Mouse (Mus musculus) spleen, adult 2 months (tissue): Measurements from ENCODE around the gene Dhx36. TPM values are rescaled to one million over a fixed set of nuclear protein-coding genes. Genes with fewer than 3 reads are reported as not detected.

Experiments used
- DNase-seq, 2 experiments: peaks; one replicate each; pipeline versions ENCODE4 v3.0.0 to v3.0.0-alpha.2; 2012 to 2021; ENCODE audit warnings: low spot score in 2 of 2, low read depth in 1 of 2
- H3K27ac ChIP-seq: fragments of 200-500 bp; 2 replicates; pipeline ENCODE4 v1.5.1; 2012; ENCODE audit warnings: low read length, inconsistent platforms; ENCODE audit not compliant: insufficient read depth
- H3K27me3 ChIP-seq: fragments of 200-500 bp; 2 replicates; pipeline ENCODE4 v1.6.1; 2012; ENCODE audit warnings: mild to moderate bottlenecking, moderate library complexity, low read length, inconsistent platforms; ENCODE audit not compliant: control insufficient read depth, insufficient read depth
- H3K36me3 ChIP-seq: fragments of 200-500 bp; 2 replicates; pipeline ENCODE4 v1.6.1; 2012; ENCODE audit warnings: mild to moderate bottlenecking, low read length, inconsistent platforms; ENCODE audit not compliant: control insufficient read depth, insufficient read depth
- H3K4me1 ChIP-seq: fragments of 200-500 bp; 2 replicates; pipeline ENCODE4 v1.6.1; 2011; ENCODE audit warnings: inconsistent platforms; ENCODE audit not compliant: control insufficient read depth, insufficient read depth, insufficient read length
- H3K4me3 ChIP-seq: fragments of 200-500 bp; 2 replicates; pipeline ENCODE4 v1.5.1; 2011; ENCODE audit warnings: mild to moderate bottlenecking, inconsistent platforms; ENCODE audit not compliant: insufficient read depth, insufficient read length; ENCODE audit errors: extremely low read depth
- CTCF ChIP-seq: fragments of 200-500 bp; IDR thresholded peaks from 2 replicates; pipeline ENCODE4 v1.5.1; 2011; ENCODE audit warnings: mild to moderate bottlenecking, inconsistent platforms; ENCODE audit not compliant: insufficient read depth, insufficient read length, insufficient replicate concordance; ENCODE audit errors: extremely low read depth
- POLR2A ChIP-seq: fragments of 200-500 bp; IDR thresholded peaks from 2 replicates; pipeline ENCODE4 v1.6.1; 2011; ENCODE audit warnings: low read depth, low read length, inconsistent platforms
- WGBS: fragments of 180-500 bp; shearing (Covaris S2); methylation state at CpG from one replicate; pipeline ENCODE4 v1.1.7; 2018; 5-methylcytosine and 5-hydroxymethylcytosine counted together
- polyA plus RNA-seq: library from polyadenylated mRNA; depleted of rRNA; stranded (reverse); fragments of >200 nt; gene quantifications from 2 replicates; pipeline ENCODE4 v1.2.3, GENCODE M21; 2012

Dhx36 gene
- polyA plus RNA-seq, 1 experiment: 3.3 TPM

DNA sequence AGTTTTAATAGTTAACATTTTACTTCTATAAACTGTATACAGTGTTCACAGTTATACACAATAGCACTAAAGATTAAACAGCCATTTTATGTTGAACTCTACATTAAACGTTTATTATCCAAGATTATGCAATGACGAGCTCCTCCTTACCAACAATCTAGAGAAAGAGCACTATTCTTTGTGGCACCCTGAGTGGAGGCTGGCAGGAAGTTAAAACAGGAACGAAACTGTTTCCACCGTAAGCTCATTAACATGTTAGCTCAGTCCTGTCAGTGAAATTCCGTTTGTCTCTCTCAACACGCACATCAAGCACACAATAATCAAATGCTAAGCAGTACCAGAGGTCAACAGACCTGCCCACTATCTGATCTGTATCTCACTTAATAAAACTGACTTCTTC, 14.2 kb downstream of the Dhx36 start:
- TF ChIP-seq CTCF: no peak
- no peaks in the 10 kb centered on the region for H3K4me1 ChIP-seq
- WGBS: 40% methylated on average over 6 of the region's 6 CpGs
- no peak for DNase-seq
- no peak overlapping the region for H3K4me3 ChIP-seq
- H3K27ac ChIP-seq: no peak overlapping the region
- H3K27me3 ChIP-seq: no peaks in the 10 kb centered on the region
- peaks cover 30% of the 10 kb centered on the region for H3K36me3 ChIP-seq

DNA sequence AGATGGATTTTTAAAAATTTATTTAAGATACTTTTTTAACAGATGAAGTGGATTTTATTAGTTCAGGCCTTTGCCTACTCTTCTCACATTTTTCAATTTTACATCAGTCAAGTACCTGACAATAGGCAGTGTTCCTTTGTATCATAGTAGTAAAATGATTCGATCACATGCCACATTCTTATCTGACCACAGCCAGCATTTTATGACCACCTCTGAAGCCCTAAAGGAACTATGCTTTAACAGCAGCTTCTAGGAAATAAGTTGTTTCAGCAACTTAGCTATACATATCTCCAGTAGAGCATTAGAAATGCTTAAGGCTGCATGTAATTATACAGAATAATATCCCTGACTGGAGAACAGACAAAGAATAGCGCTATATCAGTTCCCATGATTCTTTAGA, 22.5 kb downstream of the Dhx36 start:
- peaks cover 27% of the 10 kb centered on the region for H3K36me3 ChIP-seq
- H3K27ac ChIP-seq: no peak overlapping the region
- no peaks in the 10 kb centered on the region for H3K4me1 ChIP-seq
- no peak for DNase-seq
- H3K27me3 ChIP-seq: no peaks in the 10 kb centered on the region
- TF ChIP-seq CTCF (no peak), POLR2A (no peak)
- 86% methylated on average over 2 of the region's 2 CpGs for WGBS
- H3K4me3 ChIP-seq: no peak overlapping the region

DNA sequence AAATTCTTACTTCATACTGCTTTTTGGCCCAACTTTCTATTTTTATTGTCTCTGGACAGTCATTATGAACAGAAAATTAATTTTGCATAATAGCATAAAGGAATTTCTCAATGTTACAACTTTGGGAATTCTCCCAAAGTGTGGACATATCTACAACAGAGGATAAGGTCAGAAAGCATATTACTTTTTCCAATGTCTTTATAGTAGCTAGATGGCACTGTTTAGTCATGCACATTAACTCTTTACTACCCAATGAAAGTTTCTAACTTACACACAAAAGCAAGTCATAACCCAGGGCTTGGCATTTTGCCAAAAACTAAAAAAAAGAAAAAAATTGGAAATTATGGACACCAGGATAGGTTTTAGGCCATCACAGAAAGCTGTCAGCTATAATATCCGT, 36.6 kb downstream of the Dhx36 start:
- TF ChIP-seq CTCF: no peak
- no peak for TF ChIP-seq POLR2A
- H3K36me3 ChIP-seq: peaks cover 39% of the 10 kb centered on the region
- no peaks in the 10 kb centered on the region for H3K4me1 ChIP-seq
- no peak overlapping the region for H3K4me3 ChIP-seq
- no peaks in the 10 kb centered on the region for H3K27me3 ChIP-seq
- 93% methylated on average over 1 of the region's 1 CpGs for WGBS
- no peak overlapping the region for H3K27ac ChIP-seq
- DNase-seq: no peak

DNA sequence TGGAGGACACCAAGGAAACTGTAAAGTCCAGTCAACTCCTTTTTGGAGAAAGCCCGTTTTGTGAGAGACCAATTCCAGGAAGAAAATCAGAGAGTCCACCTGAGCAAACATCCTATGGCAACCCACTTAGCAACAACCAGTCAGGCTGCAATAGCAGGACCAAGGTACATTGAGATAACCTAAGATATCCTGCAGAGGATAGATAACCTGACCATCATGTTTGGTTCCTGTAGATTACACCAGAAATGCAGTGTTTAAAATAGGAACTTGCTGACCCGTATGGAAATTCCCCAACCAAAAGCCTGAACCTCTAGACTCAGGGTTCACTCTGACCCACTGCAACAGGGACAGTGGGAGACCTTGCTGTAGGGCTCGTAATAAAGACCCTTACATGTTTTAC, 42.5 kb downstream of the Dhx36 start:
- 82% methylated on average over 3 of the region's 3 CpGs for WGBS
- Histone ChIP-seq H3K27ac (no peak overlapping the region), H3K36me3 (peaks cover 23% of the 10 kb centered on the region), H3K4me3 (no peak overlapping the region), H3K4me1 (no peaks in the 10 kb centered on the region), H3K27me3 (no peaks in the 10 kb centered on the region)
- TF ChIP-seq CTCF: no peak
- no peak for TF ChIP-seq POLR2A
- no peak for DNase-seq

DNA sequence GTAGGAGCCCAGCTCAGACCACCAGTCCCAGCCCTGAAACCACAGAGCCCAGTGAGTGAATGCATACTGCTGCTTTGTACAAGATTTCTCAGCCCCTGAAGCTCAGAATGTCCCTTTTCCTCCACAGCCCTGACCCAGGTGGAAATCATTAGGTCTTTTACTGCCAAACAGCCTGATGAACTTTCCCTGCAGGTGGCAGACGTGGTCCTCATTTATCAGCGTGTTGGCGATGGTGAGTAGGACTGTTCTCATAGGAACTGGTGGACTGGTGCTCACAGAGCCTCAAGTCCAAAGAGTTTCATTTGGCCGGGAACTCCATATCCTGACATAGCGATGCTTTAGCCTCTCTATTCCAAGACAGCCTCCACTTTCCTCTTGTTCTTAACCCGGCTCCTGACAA, 47.3 kb downstream of the Dhx36 start:
- no peak for DNase-seq

DNA sequence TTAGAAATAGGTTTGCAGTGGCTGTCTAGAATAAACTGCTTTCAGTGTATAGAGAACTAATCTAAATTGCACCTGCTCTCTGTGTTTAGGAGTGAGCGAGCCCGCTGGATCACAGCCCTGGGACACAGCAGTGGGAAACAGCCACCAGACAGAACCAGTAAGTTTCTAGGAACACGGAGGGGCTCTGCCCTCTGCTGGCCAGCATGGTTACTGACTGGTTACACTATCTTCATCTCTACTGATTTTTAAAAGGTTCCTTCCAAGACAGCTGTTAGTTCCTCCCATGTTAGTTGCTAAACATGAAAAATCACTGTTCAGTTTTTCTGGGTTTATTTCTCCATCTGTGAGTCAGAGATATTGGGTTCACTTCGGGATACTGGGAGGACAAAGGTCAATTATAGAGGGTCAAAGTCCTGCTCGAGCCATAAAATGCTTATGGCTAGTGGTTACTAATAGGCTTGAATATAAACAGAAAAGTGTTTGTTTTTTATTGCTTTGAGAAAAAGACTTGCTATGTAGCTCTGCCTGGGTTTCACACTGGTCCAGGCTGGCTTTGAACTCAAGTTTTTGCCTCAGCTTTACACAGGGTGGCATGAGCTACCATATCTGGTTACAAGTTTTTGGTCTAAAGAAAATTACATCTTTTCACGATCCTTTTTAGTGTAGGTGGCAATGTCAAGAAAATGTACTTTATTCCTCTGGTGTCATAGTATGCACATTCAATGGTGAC, 48.4 kb downstream of the Dhx36 start:
- TF ChIP-seq CTCF (peak; percentile 33; the same call in 1 of the 2 replicates), POLR2A (no peak)
- peaks cover 5% of the 10 kb centered on the region; the same call in 1 of the 2 replicates for H3K36me3 ChIP-seq
- peak in 1 of 2 experiments; percentile 23 for DNase-seq
- WGBS: 51% methylated on average over 6 of the region's 6 CpGs
- no peak overlapping the region for H3K27ac ChIP-seq
- no peaks in the 10 kb centered on the region for H3K4me1 ChIP-seq
- no peaks in the 10 kb centered on the region for H3K27me3 ChIP-seq
- no peak overlapping the region for H3K4me3 ChIP-seq

More for the DNA sequence above, 47.3 kb downstream of the Dhx36 start:
- no peaks in the 10 kb centered on the region for H3K4me1 ChIP-seq
- no peaks in the 10 kb centered on the region for H3K27me3 ChIP-seq
- H3K36me3 ChIP-seq: peaks cover 8% of the 10 kb centered on the region; the same call in 1 of the 2 replicates
- H3K4me3 ChIP-seq: no peak overlapping the region
- no peak for TF ChIP-seq CTCF
- H3K27ac ChIP-seq: no peak overlapping the region
- WGBS: 90% methylated on average over 6 of the region's 6 CpGs

DNA sequence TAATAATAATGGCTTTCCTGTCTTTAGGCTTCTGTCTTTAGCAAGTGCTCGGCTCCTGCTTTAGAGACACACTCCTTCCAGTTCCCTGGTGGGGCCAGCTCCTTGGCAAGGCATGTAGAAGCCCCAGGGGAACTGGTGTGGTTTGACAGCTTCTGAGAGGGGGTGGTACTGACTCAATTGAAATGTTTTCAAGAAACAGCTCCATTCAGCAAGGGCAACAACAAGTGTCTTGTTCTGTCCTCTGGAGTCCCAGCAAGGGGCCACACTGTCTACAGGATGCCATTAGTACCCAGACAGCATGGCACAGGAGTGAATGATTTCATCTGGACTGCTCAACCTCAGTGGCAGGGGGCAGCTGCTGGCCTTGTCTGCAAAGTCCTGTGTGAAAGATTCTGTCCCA, 51.0 kb downstream of the Dhx36 start:
- Histone ChIP-seq H3K27ac (no peak overlapping the region), H3K36me3 (no peaks in the 10 kb centered on the region; the same call in 1 of the 2 replicates), H3K27me3 (no peaks in the 10 kb centered on the region; the same call in 1 of the 2 replicates), H3K4me3 (no peak overlapping the region), H3K4me1 (no peaks in the 10 kb centered on the region)
- WGBS: 55% methylated on average over 1 of the region's 1 CpGs
- DNase-seq: no peak
- no peak for TF ChIP-seq CTCF
- no peak for TF ChIP-seq POLR2A

DNA sequence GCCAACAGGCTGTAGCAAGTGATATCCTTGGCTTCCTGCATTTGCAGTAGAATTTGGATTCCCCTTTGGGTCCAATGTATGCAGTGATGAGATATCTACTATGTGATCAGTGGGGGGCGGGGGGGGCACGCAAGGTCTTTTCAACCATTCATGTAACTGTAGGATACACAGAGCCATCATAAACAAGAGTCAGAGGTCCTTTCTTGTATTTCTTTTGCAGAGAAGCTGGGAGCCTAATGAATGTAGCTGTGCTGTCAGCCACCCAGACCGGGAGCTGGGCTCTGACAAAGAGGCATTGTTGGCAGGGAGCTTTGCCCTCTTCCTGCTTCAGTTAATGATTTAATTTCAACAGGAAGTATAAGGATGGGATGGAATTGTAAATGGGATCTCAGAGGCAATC, 52.7 kb downstream of the Dhx36 start:
- Histone ChIP-seq H3K4me1 (no peaks in the 10 kb centered on the region), H3K36me3 (no peaks in the 10 kb centered on the region), H3K27me3 (no peaks in the 10 kb centered on the region; the same call in 1 of the 2 replicates), H3K4me3 (no peak overlapping the region), H3K27ac (no peak overlapping the region)
- DNase-seq: no peak
- WGBS: 87% methylated on average over 3 of the region's 3 CpGs
- TF ChIP-seq CTCF (no peak), POLR2A (no peak)
